Mouse (Mus musculus) testis, adult 2 months (tissue): Measurements from ENCODE around the gene Mrfap1.

Experiments used
- CTCF ChIP-seq: fragments of 200-500 bp; IDR thresholded peaks from 2 replicates; pipeline ENCODE4 v1.5.1; 2012; ENCODE audit warnings: low read depth, mild to moderate bottlenecking, inconsistent platforms, low read length, moderate library complexity; ENCODE audit not compliant: control insufficient read depth, insufficient read depth, insufficient replicate concordance
- POLR2A ChIP-seq: fragments of 200-500 bp; IDR thresholded peaks from 2 replicates; pipeline ENCODE4 v1.6.1; 2012; ENCODE audit warnings: low read depth, mild to moderate bottlenecking, inconsistent platforms, low read length, moderate library complexity; ENCODE audit not compliant: control insufficient read depth

DNA sequence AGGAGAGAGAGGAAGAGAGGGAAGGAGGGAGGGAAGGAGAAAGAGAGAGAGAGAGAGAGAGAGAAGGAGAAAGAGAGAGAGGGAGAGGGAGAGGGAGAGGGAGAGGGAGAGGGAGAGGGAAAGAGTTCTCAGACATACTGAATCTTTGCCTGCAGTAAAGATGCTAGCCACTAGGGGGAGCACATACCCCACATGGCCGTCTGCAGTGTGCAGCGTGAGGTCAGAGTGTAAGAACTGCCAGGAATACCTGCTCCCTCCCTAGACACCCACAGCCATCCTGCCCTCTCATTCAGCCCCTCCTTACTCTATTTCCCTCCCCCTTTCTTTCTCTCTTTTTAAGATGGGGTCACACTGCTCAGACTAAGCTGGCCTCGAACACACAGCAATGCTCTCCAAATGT is 14.8 kb upstream of the Mrfap1 start:
- no peak for TF ChIP-seq POLR2A
- TF ChIP-seq CTCF = peak; percentile 90; the same call in 1 of the 2 replicates
